Mouse (Mus musculus): Measurements from ENCODE around the gene Mettl7b. TPM values are rescaled to one million over a fixed set of nuclear protein-coding genes. Genes with fewer than 3 reads are reported as not detected.
A peak's percentile ranks its signal among the peaks of the same experiment; 100 is the strongest.

The Mettl7b gene
- total and polyA plus RNA-seq, 3 experiments: not detected

- peaks cover 10% of the 10 kb centered on the region for H3K27me3 ChIP-seq (ENCODE audit: insufficient read depth, low read length)
- peaks cover 55% of the 10 kb centered on the region for H3K36me3 ChIP-seq (replicated peaks)
- no peak for ATAC-seq (ENCODE audit: extremely low read depth, insufficient number of reproducible peaks, low FRiP score, poor library complexity, severe bottlenecking)
- TF ChIP-seq GATA1 (IDR thresholded peaks at IDR 0.05; ENCODE audit: borderline replicate concordance, low read length): no peak
- TF ChIP-seq CTCF (IDR thresholded peaks at IDR 0.05; ENCODE audit: low read depth, low read length): no peak
- no peak for TF ChIP-seq POLR2AphosphoS5 (IDR thresholded peaks at IDR 0.05; ENCODE audit: insufficient replicate concordance, low read depth, low read length)
- TF ChIP-seq GATA2 (IDR thresholded peaks at IDR 0.05; ENCODE audit: borderline replicate concordance, low read depth, low read length): no peak
- TF ChIP-seq TAL1 (conservative IDR thresholded peaks at IDR 0.05; ENCODE audit: low read depth, low read length): no peak
- peaks cover 10% of the 10 kb centered on the region for H3K4me1 ChIP-seq (ENCODE audit: insufficient read depth, low read depth, low read length)
- no peak for DNase-seq (ENCODE audit: low spot score)
- H3K9me3 ChIP-seq (replicated peaks): no peaks in the 10 kb centered on the region
- H3K4me3 ChIP-seq (ENCODE audit: low read depth, low read length): no peak overlapping the region
These were observed 43.4 kb downstream of the Mettl7b start for GRCm38 (mm10) chr10:128917400-128917799.

- no peak overlapping the region for H3K4me3 ChIP-seq (ENCODE audit: low read depth, low read length)
- DNase-seq (ENCODE audit: low spot score): no peak
- ATAC-seq (ENCODE audit: extremely low read depth, insufficient number of reproducible peaks, low FRiP score, poor library complexity, severe bottlenecking): no peak
- no peaks in the 10 kb centered on the region for H3K9me3 ChIP-seq (replicated peaks)
- H3K27me3 ChIP-seq (ENCODE audit: insufficient read depth, low read length): peaks cover 16% of the 10 kb centered on the region
- H3K36me3 ChIP-seq (replicated peaks): peaks cover 49% of the 10 kb centered on the region
- no peak for TF ChIP-seq TAL1 (conservative IDR thresholded peaks at IDR 0.05; ENCODE audit: low read depth, low read length)
- TF ChIP-seq CTCF (IDR thresholded peaks at IDR 0.05; ENCODE audit: low read depth, low read length): no peak
- TF ChIP-seq GATA2 (IDR thresholded peaks at IDR 0.05; ENCODE audit: borderline replicate concordance, low read depth, low read length): no peak
- TF ChIP-seq POLR2AphosphoS5 (IDR thresholded peaks at IDR 0.05; ENCODE audit: insufficient replicate concordance, low read depth, low read length): no peak
- TF ChIP-seq GATA1 (IDR thresholded peaks at IDR 0.05; ENCODE audit: borderline replicate concordance, low read length): no peak
- peaks cover 3% of the 10 kb centered on the region for H3K4me1 ChIP-seq (ENCODE audit: insufficient read depth, low read depth, low read length)
These were observed 44.1 kb downstream of the Mettl7b start for GRCm38 (mm10) chr10:128916665-128917064.

- DNase-seq (ENCODE audit: low spot score) (no peak), ATAC-seq (ENCODE audit: extremely low read depth, insufficient number of reproducible peaks, low FRiP score, poor library complexity, severe bottlenecking) (no peak)
- H3K36me3 ChIP-seq (replicated peaks): peaks cover 39% of the 10 kb centered on the region
- no peaks in the 10 kb centered on the region for H3K9me3 ChIP-seq (replicated peaks)
- no peak overlapping the region for H3K4me3 ChIP-seq (ENCODE audit: low read depth, low read length)
- no peak for TF ChIP-seq POLR2AphosphoS5 (IDR thresholded peaks at IDR 0.05; ENCODE audit: insufficient replicate concordance, low read depth, low read length)
- TF ChIP-seq GATA2 (IDR thresholded peaks at IDR 0.05; ENCODE audit: borderline replicate concordance, low read depth, low read length): no peak
- TF ChIP-seq GATA1 (IDR thresholded peaks at IDR 0.05; ENCODE audit: borderline replicate concordance, low read length): no peak
- no peak for TF ChIP-seq CTCF (IDR thresholded peaks at IDR 0.05; ENCODE audit: low read depth, low read length)
- no peak for TF ChIP-seq TAL1 (conservative IDR thresholded peaks at IDR 0.05; ENCODE audit: low read depth, low read length)
- H3K27me3 ChIP-seq (ENCODE audit: insufficient read depth, low read length): peaks cover 27% of the 10 kb centered on the region
- H3K4me1 ChIP-seq (ENCODE audit: insufficient read depth, low read depth, low read length): peaks cover 5% of the 10 kb centered on the region; the same call in 1 of the 2 replicates
These were observed 45.2 kb downstream of the Mettl7b start for GRCm38 (mm10) chr10:128915550-128915949.

DNA sequence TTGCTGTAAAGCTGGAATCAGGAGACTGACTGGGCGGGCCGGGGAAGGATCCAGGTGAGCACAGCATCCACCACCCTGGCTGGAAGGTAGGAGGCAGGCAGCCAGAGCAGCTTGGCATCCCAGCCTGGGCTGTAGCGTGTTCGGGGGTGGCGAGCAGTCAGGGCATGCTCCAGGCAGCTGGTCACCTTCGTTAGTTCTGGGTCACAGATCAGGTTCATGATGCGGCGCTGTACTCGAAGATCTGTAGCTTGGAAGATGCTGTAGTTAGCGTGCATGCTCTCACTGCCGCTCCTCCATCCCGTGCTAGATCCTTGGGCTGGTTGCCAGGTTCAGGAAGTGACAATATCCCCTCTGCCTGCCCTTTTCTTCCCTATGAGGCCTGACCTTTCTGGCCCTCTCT lies 47.1 kb downstream of the Mettl7b start:
- H3K9me3 ChIP-seq (replicated peaks): no peaks in the 10 kb centered on the region
- ATAC-seq (ENCODE audit: extremely low read depth, insufficient number of reproducible peaks, low FRiP score, poor library complexity, severe bottlenecking): no peak

DNA sequence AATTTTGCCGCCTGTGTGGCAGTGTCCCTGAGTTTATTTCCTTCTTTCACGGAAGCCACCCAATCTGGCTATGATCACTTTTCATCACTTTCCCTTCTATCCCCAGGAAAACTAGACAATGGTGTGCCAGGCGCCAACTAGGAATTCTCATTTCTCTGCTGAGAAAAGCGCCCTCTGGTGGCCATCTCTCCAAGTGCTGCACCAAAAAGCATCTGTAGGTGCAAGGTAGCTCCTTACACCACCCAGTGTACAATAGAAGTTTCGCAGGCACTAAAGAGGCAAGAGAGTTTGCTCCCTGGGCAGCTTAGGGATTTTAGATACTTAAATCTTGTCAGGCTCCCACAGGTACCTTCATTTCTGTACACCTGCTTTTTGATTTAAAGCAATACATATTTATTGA lies 47.6 kb downstream of the Mettl7b start:
- no peak overlapping the region for H3K4me3 ChIP-seq (ENCODE audit: low read depth, low read length)
- peaks cover 17% of the 10 kb centered on the region for H3K36me3 ChIP-seq (replicated peaks)
- H3K9me3 ChIP-seq (replicated peaks): no peaks in the 10 kb centered on the region
- peaks cover 6% of the 10 kb centered on the region for H3K4me1 ChIP-seq (ENCODE audit: insufficient read depth, low read depth, low read length)
- ATAC-seq (ENCODE audit: extremely low read depth, insufficient number of reproducible peaks, low FRiP score, poor library complexity, severe bottlenecking): peak; percentile 83
- TF ChIP-seq CTCF (IDR thresholded peaks at IDR 0.05; ENCODE audit: low read depth, low read length) (peak; percentile 87), GATA2 (IDR thresholded peaks at IDR 0.05; ENCODE audit: borderline replicate concordance, low read depth, low read length) (no peak)
- peaks cover 49% of the 10 kb centered on the region for H3K27me3 ChIP-seq (ENCODE audit: insufficient read depth, low read length)
- peak; percentile 73 for DNase-seq (ENCODE audit: low spot score)

More for the DNA sequence above, 47.1 kb downstream of the Mettl7b start:
- Histone ChIP-seq H3K4me3 (ENCODE audit: low read depth, low read length) (no peak overlapping the region), H3K4me1 (ENCODE audit: insufficient read depth, low read depth, low read length) (peaks cover 6% of the 10 kb centered on the region), H3K36me3 (replicated peaks) (peaks cover 21% of the 10 kb centered on the region), H3K27me3 (ENCODE audit: insufficient read depth, low read length) (peaks cover 45% of the 10 kb centered on the region)
- no peak for TF ChIP-seq CTCF (IDR thresholded peaks at IDR 0.05; ENCODE audit: low read depth, low read length)
- no peak for TF ChIP-seq GATA2 (IDR thresholded peaks at IDR 0.05; ENCODE audit: borderline replicate concordance, low read depth, low read length)
- TF ChIP-seq POLR2AphosphoS5 (IDR thresholded peaks at IDR 0.05; ENCODE audit: insufficient replicate concordance, low read depth, low read length): no peak
- no peak for TF ChIP-seq TAL1 (conservative IDR thresholded peaks at IDR 0.05; ENCODE audit: low read depth, low read length)
- TF ChIP-seq GATA1 (IDR thresholded peaks at IDR 0.05; ENCODE audit: borderline replicate concordance, low read length): no peak
- no peak for DNase-seq (ENCODE audit: low spot score)

DNA sequence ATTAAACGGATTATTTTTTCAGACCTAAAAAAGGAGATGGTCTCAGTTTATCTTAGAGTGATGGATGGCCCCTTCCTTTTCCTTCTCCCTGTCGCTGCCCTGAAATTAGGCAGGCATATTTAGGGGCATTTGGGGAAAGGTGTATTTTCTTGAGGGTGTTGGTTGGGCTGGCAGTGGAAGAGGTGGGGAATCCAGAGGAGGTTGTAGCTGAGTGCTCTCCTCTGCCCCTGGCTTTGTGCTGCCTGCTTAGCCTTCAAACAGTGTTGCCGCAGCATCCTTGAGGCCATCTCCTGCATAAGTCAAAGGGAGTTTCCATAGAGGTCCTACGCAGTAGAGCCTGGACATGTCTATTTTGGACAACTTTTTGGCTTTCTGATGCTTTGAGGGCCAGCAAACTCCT lies 48.0 kb downstream of the Mettl7b start:
- H3K4me1 ChIP-seq (ENCODE audit: insufficient read depth, low read depth, low read length): peaks cover 6% of the 10 kb centered on the region
- ATAC-seq (ENCODE audit: extremely low read depth, insufficient number of reproducible peaks, low FRiP score, poor library complexity, severe bottlenecking): no peak
- H3K27me3 ChIP-seq (ENCODE audit: insufficient read depth, low read length): peaks cover 53% of the 10 kb centered on the region
- TF ChIP-seq POLR2AphosphoS5 (IDR thresholded peaks at IDR 0.05; ENCODE audit: insufficient replicate concordance, low read depth, low read length) (no peak), GATA1 (IDR thresholded peaks at IDR 0.05; ENCODE audit: borderline replicate concordance, low read length) (no peak), CTCF (IDR thresholded peaks at IDR 0.05; ENCODE audit: low read depth, low read length) (no peak), GATA2 (IDR thresholded peaks at IDR 0.05; ENCODE audit: borderline replicate concordance, low read depth, low read length) (no peak), TAL1 (conservative IDR thresholded peaks at IDR 0.05; ENCODE audit: low read depth, low read length) (no peak)
- no peak for DNase-seq (ENCODE audit: low spot score)
- H3K4me3 ChIP-seq (ENCODE audit: low read depth, low read length): no peak overlapping the region
- H3K36me3 ChIP-seq (replicated peaks): peaks cover 13% of the 10 kb centered on the region
- H3K9me3 ChIP-seq (replicated peaks): no peaks in the 10 kb centered on the region
